Mouse (Mus musculus) midbrain, postnatal 0 days (tissue): ENCODE results near the gene Akap8. TPM values are rescaled to one million over a fixed set of nuclear protein-coding genes. Genes with fewer than 3 reads are reported as not detected.

Source experiments
- ATAC-seq: fragments of 200-750 bp; cut with Nextera tagmentation; 2 replicates; pipeline ENCODE4 v1.8.0; 2017; ENCODE audit warnings: moderate number of reproducible peaks, mild to moderate bottlenecking, moderate TSS enrichment, moderate library complexity; ENCODE audit not compliant: low FRiP score
- DNase-seq: peaks from one replicate; pipeline ENCODE4 v3.0.0-alpha.2; 2015; ENCODE audit warnings: low spot score
- H3K27ac ChIP-seq: fragments of 300-500 bp; sonication (generic); 2 replicates; pipeline ENCODE4 v1.5.1; 2014; ENCODE audit warnings: low read depth, mild to moderate bottlenecking, low read length, mixed read lengths
- H3K27me3 ChIP-seq: fragments of 300-500 bp; sonication (generic); 2 replicates; pipeline ENCODE4 v1.6.1; 2014; ENCODE audit warnings: low read length, control low read depth, mixed read lengths; ENCODE audit not compliant: insufficient read depth
- H3K36me3 ChIP-seq: fragments of 300-500 bp; sonication (generic); 2 replicates; pipeline ENCODE4 v1.6.1; 2014; ENCODE audit warnings: low read length, control low read depth, mixed read lengths; ENCODE audit not compliant: insufficient read depth
- H3K4me1 ChIP-seq: fragments of 300-500 bp; sonication (generic); 2 replicates; pipeline ENCODE4 v1.6.1; 2014; ENCODE audit warnings: mild to moderate bottlenecking, control low read depth, antibody characterized with exemption, low read length, mixed read lengths; ENCODE audit not compliant: insufficient read depth
- H3K4me2 ChIP-seq: fragments of 300-500 bp; sonication (generic); 2 replicates; pipeline ENCODE4 v1.6.1; 2014; ENCODE audit warnings: low read depth, mild to moderate bottlenecking, low read length, mixed read lengths; ENCODE audit not compliant: poor library complexity, severe bottlenecking
- H3K4me3 ChIP-seq: fragments of 300-500 bp; sonication (generic); 2 replicates; pipeline ENCODE4 v1.5.1; 2014; ENCODE audit warnings: low read depth, mild to moderate bottlenecking, low read length, moderate library complexity
- H3K9ac ChIP-seq: fragments of 300-500 bp; sonication (generic); replicated peaks from 2 replicates; pipeline ENCODE4 v1.6.1; 2014; ENCODE audit warnings: mild to moderate bottlenecking, low read length, moderate library complexity, mixed read lengths; ENCODE audit not compliant: poor library complexity, severe bottlenecking
- H3K9me3 ChIP-seq: fragments of 300-500 bp; sonication (generic); 2 replicates; pipeline ENCODE4 v1.6.1; 2016; ENCODE audit warnings: low read length, control low read depth
- CTCF ChIP-seq: IDR thresholded peaks from 2 replicates; pipeline ENCODE4 v1.5.1; 2016; ENCODE audit warnings: antibody characterized with exemption, mild to moderate bottlenecking
- WGBS: fragments of 180-500 bp; shearing (Covaris S2); extraction: QIAGEN DNeasy Blood & Tissue Kit; methylation state at CpG from one replicate; pipeline ENCODE4 v1.1.7; 2014; 5-methylcytosine and 5-hydroxymethylcytosine counted together
- polyA plus RNA-seq: library from polyadenylated mRNA; unstranded; fragments of >200 nt; fragmentation: Nextera tagmentation; extraction: Ambion mirVana; gene quantifications from 2 replicates; pipeline ENCODE4 v1.2.1, GENCODE M21; 2015
- total RNA-seq: library from RNA; depleted of rRNA; stranded (reverse); fragments of >200 nt; gene quantifications from 2 replicates; pipeline ENCODE4 v1.2.3, GENCODE M21; 2014; rRNA removed

Gene Akap8
- total RNA-seq, result 96.5 and 131 TPM in 2 replicates
- 66.8 and 81.1 TPM in 2 replicates for polyA plus RNA-seq

GRCm38 (mm10) chr17:32320597-32321389, at the start of gene Akap8:
Akap8 (minus strand) TSS chr17:32321238.
- Histone ChIP-seq H3K36me3 (peaks cover 20% of the 10 kb centered on the region), H3K27me3 (no peaks in the 10 kb centered on the region), H3K4me2 (peak within 1 kb of the TSS; percentile 77), H3K9ac (peak within 1 kb of the TSS; percentile 83), H3K4me1 (peaks cover 3% of the 10 kb centered on the region; the same call in 1 of the 2 replicates), H3K27ac (peak within 1 kb of the TSS; percentile 93), H3K9me3 (no peaks in the 10 kb centered on the region), H3K4me3 (peak within 1 kb of the TSS; percentile 83)
- TF ChIP-seq CTCF, result no peak
- peak; percentile 98 for ATAC-seq
- under 1% methylated on average over 83 of the region's 83 CpGs for WGBS
- DNase-seq, result peak; percentile 99

GRCm38 (mm10) chr17:32368991-32369578, 48.0 kb upstream of the Akap8 start:
- TF ChIP-seq CTCF, result no peak
- Histone ChIP-seq H3K4me3 (no peak overlapping the region), H3K27ac (no peak overlapping the region), H3K9me3 (no peaks in the 10 kb centered on the region), H3K4me1 (no peaks in the 10 kb centered on the region; the same call in 1 of the 2 replicates), H3K4me2 (no peak overlapping the region), H3K36me3 (peaks cover 12% of the 10 kb centered on the region; the same call in 1 of the 2 replicates), H3K27me3 (no peaks in the 10 kb centered on the region), H3K9ac (no peak overlapping the region)
- no peak for DNase-seq
- ATAC-seq, result no peak
- WGBS, result 27% methylated on average over 10 of the region's 17 CpGs

- 93% methylated on average over 11 of the region's 11 CpGs for WGBS
These were observed 46.7 kb upstream of the Akap8 start for GRCm38 (mm10) chr17:32367706-32368105.

GRCm38 (mm10) chr17:32365296-32365695, 44.3 kb upstream of the Akap8 start:
- Histone ChIP-seq H3K27me3 (no peaks in the 10 kb centered on the region), H3K36me3 (peaks cover 24% of the 10 kb centered on the region; the same call in 1 of the 2 replicates), H3K9me3 (no peaks in the 10 kb centered on the region), H3K27ac (no peak overlapping the region), H3K4me3 (no peak overlapping the region), H3K9ac (no peak overlapping the region), H3K4me2 (no peak overlapping the region), H3K4me1 (peaks cover 11% of the 10 kb centered on the region)
- DNase-seq (no peak), ATAC-seq (no peak)
- no peak for TF ChIP-seq CTCF
- 93% methylated on average over 1 of the region's 1 CpGs for WGBS

More at GRCm38 (mm10) chr17:32367706-32368105, 46.7 kb upstream of the Akap8 start:
- no peak for TF ChIP-seq CTCF
- H3K4me3 ChIP-seq, result no peak overlapping the region
- no peak overlapping the region for H3K27ac ChIP-seq
- DNase-seq (no peak), ATAC-seq (no peak)
- peaks cover 9% of the 10 kb centered on the region for H3K4me1 ChIP-seq
- no peaks in the 10 kb centered on the region for H3K27me3 ChIP-seq
- peaks cover 12% of the 10 kb centered on the region; the same call in 1 of the 2 replicates for H3K36me3 ChIP-seq
- H3K4me2 ChIP-seq, result no peak overlapping the region
- H3K9me3 ChIP-seq, result no peaks in the 10 kb centered on the region
- H3K9ac ChIP-seq, result no peak overlapping the region

GRCm38 (mm10) chr17:32364850-32365249, 43.8 kb upstream of the Akap8 start:
- peak; percentile 15; the same call in 1 of the 2 replicates for ATAC-seq
- peak overlapping the region; percentile 93 for H3K9ac ChIP-seq
- no peak for TF ChIP-seq CTCF

GRCm38 (mm10) chr17:32364331-32364730, 43.3 kb upstream of the Akap8 start:
- peak; percentile 97 for DNase-seq
- 0% methylated on average over 42 of the region's 47 CpGs for WGBS
- H3K36me3 ChIP-seq, result peaks cover 33% of the 10 kb centered on the region

More at GRCm38 (mm10) chr17:32364850-32365249, 43.8 kb upstream of the Akap8 start:
- 65% methylated on average over 5 of the region's 5 CpGs for WGBS
- Histone ChIP-seq H3K36me3 (peaks cover 29% of the 10 kb centered on the region), H3K4me2 (peak overlapping the region; percentile 85), H3K4me1 (peaks cover 11% of the 10 kb centered on the region), H3K27me3 (no peaks in the 10 kb centered on the region), H3K9me3 (no peaks in the 10 kb centered on the region), H3K27ac (peak overlapping the region; percentile 73), H3K4me3 (peak overlapping the region; percentile 90)
- DNase-seq, result no peak

More at GRCm38 (mm10) chr17:32364331-32364730, 43.3 kb upstream of the Akap8 start:
- peak overlapping the region; percentile 73 for H3K27ac ChIP-seq
- peak; percentile 38; the same call in 1 of the 2 replicates for TF ChIP-seq CTCF
- H3K9me3 ChIP-seq, result no peaks in the 10 kb centered on the region
- H3K4me2 ChIP-seq, result peak overlapping the region; percentile 85
- H3K4me1 ChIP-seq, result peaks cover 11% of the 10 kb centered on the region
- H3K4me3 ChIP-seq, result peak overlapping the region; percentile 90
- H3K9ac ChIP-seq, result peak overlapping the region; percentile 93
- no peaks in the 10 kb centered on the region for H3K27me3 ChIP-seq
- peak; percentile 94 for ATAC-seq
